In genomic region chr5:96793953-96794635, GRCm38 (mm10) we compare ENCODE assay signal across 8 mouse cellular contexts. TPM values are rescaled to one million over a fixed set of nuclear protein-coding genes. Genes with fewer than 3 reads are reported as not detected.
DNase-seq lines count a peak whose midpoint lies in the region; TF ChIP-seq lines count a peak whose summit lies in the region.

No protein-coding gene starts in this region.

- H3ac ChIP-seq in myocyte (ENCODE audit: control insufficient read depth, insufficient read length) = peak overlapping the region; percentile 52

- peak overlapping the region; percentile 70 for H3K4me2 ChIP-seq in myocyte (ENCODE audit: low read depth)

- H3K4me3 ChIP-seq in kidney, adult 2 months (ENCODE audit: insufficient read depth, low read depth, low read length) = peak overlapping the region; percentile 60
- peak overlapping the region; percentile 98 for H3K4me3 ChIP-seq in embryonic fibroblast, embryonic 13.5 days (ENCODE audit: insufficient read depth, low read length)
- H3K4me3 ChIP-seq in limb, embryonic 10.5 days = peak overlapping the region; percentile 60; the same call in 1 of the 2 replicates
- H3K4me3 ChIP-seq in myocyte = peak overlapping the region; percentile 70

- DNase-seq in kidney, adult 2 months = peak; percentile 25
- no peak for DNase-seq in kidney, adult 18-20 months
- no peak for DNase-seq in limb, embryonic 10.5 days (ENCODE audit: low spot score)
- DNase-seq in cerebellum, adult 11-12 months = no peak
- DNase-seq in right cerebral cortex, postnatal 4 days = no peak
- no peak for DNase-seq in right cerebral cortex, postnatal 36 days (ENCODE audit: low spot score in 2 of 2)

- no peaks in the 10 kb centered on the region for H3K36me3 ChIP-seq in kidney, adult 2 months (ENCODE audit: control insufficient read depth, insufficient read depth, low read length)
- H3K36me3 ChIP-seq in limb, embryonic 10.5 days = no peaks in the 10 kb centered on the region
- peaks cover 18% of the 10 kb centered on the region for H3K36me3 ChIP-seq in myocyte (ENCODE audit: control insufficient read depth, insufficient read depth)

- no peak for TF ChIP-seq CTCF in kidney, adult 2 months (conservative IDR thresholded peaks at IDR 0.05; ENCODE audit: insufficient read depth, insufficient read length, low read depth, low read length)
- TF ChIP-seq CTCF in embryonic fibroblast, embryonic 13.5 days (IDR thresholded peaks at IDR 0.05; ENCODE audit: borderline replicate concordance, insufficient read depth, low read length) = no peak

- no peaks in the 10 kb centered on the region; the same call in 1 of the 2 replicates for H3K4me1 ChIP-seq in kidney, adult 2 months (ENCODE audit: control insufficient read depth, insufficient read depth, low read length)
- H3K4me1 ChIP-seq in embryonic fibroblast, embryonic 13.5 days (ENCODE audit: control insufficient read depth, insufficient read depth, low read length) = peaks cover 5% of the 10 kb centered on the region; the same call in 1 of the 2 replicates
- H3K4me1 ChIP-seq in limb, embryonic 10.5 days = peaks cover 14% of the 10 kb centered on the region

- no peak for TF ChIP-seq POLR2A in kidney, adult 2 months (IDR thresholded peaks at IDR 0.05; ENCODE audit: low read depth, low read length)
- no peak for TF ChIP-seq POLR2A in embryonic fibroblast, embryonic 13.5 days (IDR thresholded peaks at IDR 0.05; ENCODE audit: low read depth, low read length)
- no peak for TF ChIP-seq POLR2A in myocyte (IDR thresholded peaks at IDR 0.05; ENCODE audit: insufficient read length, low read depth)

- H3K27me3 ChIP-seq in kidney, adult 2 months (replicated peaks; ENCODE audit: control insufficient read depth, insufficient read depth, low read length) = peaks cover 3% of the 10 kb centered on the region; the same call in 1 of the 2 replicates
- 0 out of 2 replicates have a peak, but pooled peaks cover 9% of the 10 kb centered on the region for H3K27me3 ChIP-seq in limb, embryonic 10.5 days (ENCODE audit: low read depth, poor library complexity, severe bottlenecking)
- H3K27me3 ChIP-seq in myocyte (ENCODE audit: control insufficient read depth, insufficient read depth, insufficient read length) = no peaks in the 10 kb centered on the region

- WGBS in kidney, adult 2 months = 26% methylated on average over 10 of the region's 10 CpGs
- WGBS in limb, embryonic 10.5 days = 60% methylated on average over 10 of the region's 10 CpGs

- peaks cover 23% of the 10 kb centered on the region for H3K79me2 ChIP-seq in myocyte (ENCODE audit: control insufficient read depth, insufficient read depth)

- H3K9me3 ChIP-seq in limb, embryonic 10.5 days (replicated peaks) = no peaks in the 10 kb centered on the region

- H3K27ac ChIP-seq in kidney, adult 2 months (ENCODE audit: insufficient read depth, low read depth, low read length) = peak overlapping the region; percentile 58; the same call in 1 of the 2 replicates
- H3K27ac ChIP-seq in embryonic fibroblast, embryonic 13.5 days (ENCODE audit: insufficient read depth, low read length) = peak overlapping the region; percentile 75
- H3K27ac ChIP-seq in limb, embryonic 10.5 days = no peak overlapping the region

TF ChIP-seq in myocyte, 11 proteins besides CTCF, POLR2A, EP300 and RAD21:
- no peak for TF ChIP-seq MYOD1 (IDR thresholded peaks at IDR 0.05; ENCODE audit: control insufficient read depth in 1 of 3, insufficient read length in 2 of 3, low read depth in 2 of 3)
- TF ChIP-seq SRF (IDR thresholded peaks at IDR 0.05; ENCODE audit: control insufficient read depth, insufficient read length, low read depth) = no peak
- TF ChIP-seq POLR2AphosphoS2 (IDR thresholded peaks at IDR 0.05; ENCODE audit: insufficient read length, low read depth) = no peak
- TF ChIP-seq TCF3 (IDR thresholded peaks at IDR 0.05; ENCODE audit: insufficient read length, low read depth) = no peak
- no peak for TF ChIP-seq MAX (IDR thresholded peaks at IDR 0.05; ENCODE audit: low read depth)
- TF ChIP-seq E2F4 (IDR thresholded peaks at IDR 0.05; ENCODE audit: insufficient read depth) = no peak
- TF ChIP-seq CEBPB (IDR thresholded peaks at IDR 0.05; ENCODE audit: insufficient read depth, poor library complexity, severe bottlenecking) = no peak
- no peak for TF ChIP-seq TCF12 (IDR thresholded peaks at IDR 0.05; ENCODE audit: insufficient read depth, poor library complexity, severe bottlenecking)
- no peak for TF ChIP-seq MYOG (IDR thresholded peaks at IDR 0.05; ENCODE audit: control insufficient read depth in 1 of 3, insufficient read depth in 1 of 3, insufficient read length in 2 of 3, low read depth in 2 of 3)
- TF ChIP-seq USF1 (IDR thresholded peaks at IDR 0.05; ENCODE audit: low read depth) = no peak
- TF ChIP-seq REST (IDR thresholded peaks at IDR 0.05; ENCODE audit: insufficient read depth, insufficient read length) = no peak
TF ChIP-seq in myocyte: peak in this region for 0.

RNA-seq across cellular contexts. Expression of gene Anxa3, which starts 1.0 kb away (rescaled TPM):
- polyA plus RNA-seq in kidney, adult 2 months (2012; rRNA removed) = 12.1 and 14.5 TPM in 2 replicates
- 198 and 325 TPM in 2 replicates for polyA plus RNA-seq in embryonic fibroblast, embryonic 13.5 days (2011; ENCODE audit: insufficient read length, low read depth, missing spikeins)
- 19.0 and 21.6 TPM in 2 replicates for polyA plus RNA-seq in limb, embryonic 10.5 days (2016; fragmentation: Nextera tagmentation; extraction: Ambion mirVana)
- 93.3 TPM for polyA plus RNA-seq in myocyte (2012; fragmentation: generic; extraction: Trizol)
